Mouse (Mus musculus) ovary, adult 10 weeks (tissue): ENCODE data around the gene Olfr1453. TPM values are rescaled to one million over a fixed set of nuclear protein-coding genes. Genes with fewer than 3 reads are reported as not detected.

Source experiments
- polyA plus RNA-seq: library from polyadenylated mRNA; stranded (reverse); fragments of 350-450 nt; fragmentation: Illumina TruSeq; extraction: RNeasy Lipid Tissue Mini Kit (QIAGEN cat#74804); gene quantifications from one replicate; pipeline ENCODE4 v1.2.3, GENCODE M21; 2014

Gene Olfr1453
- not detected for polyA plus RNA-seq

DNA sequence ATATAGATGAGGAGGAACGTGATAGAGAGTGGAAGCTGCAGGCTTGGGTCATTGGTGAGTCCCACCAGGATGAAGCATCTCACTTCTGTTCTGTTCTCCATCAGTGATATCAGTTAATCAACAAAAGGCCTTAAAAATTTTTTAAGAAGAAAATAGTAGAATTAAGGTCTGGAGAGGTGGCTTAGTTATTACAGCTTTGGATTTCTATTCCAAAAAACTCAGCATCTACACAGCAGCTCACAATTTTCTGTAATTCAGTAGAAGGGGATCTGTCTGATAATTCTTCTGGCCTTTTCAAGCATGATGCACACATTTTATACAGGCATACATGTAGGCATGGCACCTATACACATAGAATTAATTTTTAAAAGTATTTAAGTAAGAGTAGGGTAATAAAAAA lies at the start of gene Olfr1453:
Olfr1453 (minus strand) TSS at position 101 of the 400 bp plus-strand sequence.

DNA sequence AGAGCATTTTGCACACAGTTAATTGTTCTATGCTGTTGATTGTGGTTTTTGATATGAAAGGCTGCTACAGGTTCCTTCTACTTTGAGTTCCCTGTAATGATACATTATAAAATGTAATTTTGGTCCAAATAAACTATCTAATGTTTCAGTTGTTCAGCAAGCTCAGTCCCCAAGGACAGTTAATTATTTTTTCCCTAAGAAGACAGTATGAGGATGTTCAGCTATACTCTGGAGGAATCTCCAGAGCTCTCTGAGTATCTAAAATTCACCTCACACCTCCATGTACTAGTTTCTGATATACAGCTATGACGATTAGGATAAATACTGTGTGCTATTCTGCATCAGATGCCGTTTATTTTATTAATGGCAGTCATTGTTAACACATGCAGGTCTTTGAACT lies 32.2 kb upstream of the Olfr1453 start, which contains the start of gene Olfr1454:
Olfr1454 (plus strand) TSS at position 301 of the 400 bp plus-strand sequence.

DNA sequence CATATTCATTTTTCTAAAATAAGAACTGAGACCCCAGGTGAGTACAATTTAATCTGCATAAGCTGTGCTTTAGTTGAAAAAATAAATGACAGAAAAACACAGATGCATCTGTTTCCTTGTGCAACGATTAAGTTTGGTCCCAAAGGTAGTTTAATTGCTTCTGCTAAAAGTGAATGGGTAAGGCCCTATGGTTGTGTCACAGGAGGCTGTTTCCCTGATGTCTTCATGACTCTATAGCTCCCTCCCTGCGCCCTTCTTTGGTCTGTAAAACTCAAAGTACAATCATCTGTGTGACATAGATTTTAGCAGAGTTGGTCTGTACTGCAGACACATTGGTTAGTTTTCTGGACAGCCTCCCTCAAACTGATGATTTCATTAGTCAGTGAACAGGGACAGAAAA lies 33.4 kb downstream of the Olfr1453 start, which contains the start of gene Olfr1451:
Olfr1451 (plus strand) TSS at position 301 of the 400 bp plus-strand sequence.

Other genes with a start within 250 kb of the Olfr1453 start
- gene Zfp91, start 232.2 kb downstream of the Olfr1453 start, polyA plus RNA-seq, result 199 TPM
- 2.6 TPM for gene Lpxn, start 232.1 kb downstream of the Olfr1453 start, polyA plus RNA-seq
- not detected for gene Gm5244, start 181.6 kb downstream of the Olfr1453 start, polyA plus RNA-seq
- not detected for gene Olfr1444, start 171.0 kb downstream of the Olfr1453 start, polyA plus RNA-seq
- gene Olfr1445, start 144.5 kb downstream of the Olfr1453 start, polyA plus RNA-seq, result not detected
- not detected for gene Olfr1446, start 134.8 kb downstream of the Olfr1453 start, polyA plus RNA-seq
- gene Olfr1447, start 124.6 kb downstream of the Olfr1453 start, polyA plus RNA-seq, result not detected
- gene Olfr1448, start 103.9 kb downstream of the Olfr1453 start, polyA plus RNA-seq, result not detected
- not detected for gene Olfr1449, start 97.5 kb downstream of the Olfr1453 start, polyA plus RNA-seq
- gene Olfr1450, start 78.1 kb downstream of the Olfr1453 start, polyA plus RNA-seq, result not detected
- not detected for gene Olfr1451, start 33.3 kb downstream of the Olfr1453 start, polyA plus RNA-seq
- not detected for gene Olfr1454, start 32.3 kb upstream of the Olfr1453 start, polyA plus RNA-seq
- gene Olfr1457, start 69.6 kb upstream of the Olfr1453 start, polyA plus RNA-seq, result not detected
- gene Olfr1458, start 78.4 kb upstream of the Olfr1453 start, polyA plus RNA-seq, result not detected
- gene Olfr1459, start 121.2 kb upstream of the Olfr1453 start, polyA plus RNA-seq, result not detected
- gene Olfr1461, start 134.7 kb upstream of the Olfr1453 start, polyA plus RNA-seq, result not detected
- not detected for gene Olfr1462, start 157.4 kb upstream of the Olfr1453 start, polyA plus RNA-seq
- not detected for gene Olfr1463, start 203.0 kb upstream of the Olfr1453 start, polyA plus RNA-seq